Mouse (Mus musculus): Measurements from ENCODE around the gene Zfpl1. TPM values are rescaled to one million over a fixed set of nuclear protein-coding genes. Genes with fewer than 3 reads are reported as not detected.

The Zfpl1 gene
- polyA plus RNA-seq, 1 experiment from 2014 or later, result 77.7 TPM

- Histone ChIP-seq H3K4me1 (ENCODE audit: control insufficient read depth, insufficient read depth, low read length) (no peaks in the 10 kb centered on the region), H3K36me3 (ENCODE audit: control insufficient read depth, insufficient read depth, low read length) (no peaks in the 10 kb centered on the region), H3K27me3 (ENCODE audit: control insufficient read depth, insufficient read depth, low read length) (no peaks in the 10 kb centered on the region), H3K27ac (ENCODE audit: low read length) (no peak within 1 kb of the TSS), H3K4me2 (replicated peaks; ENCODE audit: low read depth, low read length) (no peak within 1 kb of the TSS), H3K4me3 (ENCODE audit: low read depth, low read length) (no peak within 1 kb of the TSS), H3K9me3 (ENCODE audit: control insufficient read depth, low read depth, low read length) (no peaks in the 10 kb centered on the region), H3K9ac (replicated peaks; ENCODE audit: low read depth, low read length) (no peak within 1 kb of the TSS)
- 86% methylated on average over 7 of the region's 7 CpGs for WGBS
- ATAC-seq (ENCODE audit: insufficient number of reproducible peaks, insufficient read depth, low FRiP score, low read depth), result no peak
These were observed 20.8 kb upstream of the Zfpl1 start, which contains the start of gene Naaladl1 for GRCm38 (mm10) chr19:6105586-6105985. Gene Naaladl1 (plus strand): TSS chr19:6105782.

DNA sequence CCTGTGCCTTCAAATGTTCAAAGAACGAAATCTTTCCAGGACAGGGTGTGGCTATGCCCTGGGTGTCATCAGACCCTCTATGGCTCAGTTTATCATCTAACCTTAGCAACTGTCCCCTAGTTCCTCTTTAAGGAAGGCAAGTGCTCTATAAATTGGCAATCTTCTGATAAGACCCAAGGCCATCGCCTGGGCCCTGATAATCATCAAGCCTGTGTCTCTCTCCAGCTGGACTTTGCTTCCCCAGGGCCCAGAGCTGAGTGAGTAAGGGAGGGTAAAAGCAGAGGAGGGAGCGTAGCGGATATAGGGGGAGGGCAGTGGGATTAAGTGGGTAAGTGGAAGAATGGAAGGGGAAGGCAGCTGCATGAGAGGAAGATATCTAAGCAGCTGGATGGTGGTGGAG, 19.7 kb upstream of the Zfpl1 start:
- no peaks in the 10 kb centered on the region for H3K36me3 ChIP-seq (ENCODE audit: control insufficient read depth, insufficient read depth, low read length)
- no peak for ATAC-seq (ENCODE audit: insufficient number of reproducible peaks, insufficient read depth, low FRiP score, low read depth)
- H3K27ac ChIP-seq (ENCODE audit: low read length), result no peak overlapping the region
- H3K4me2 ChIP-seq (replicated peaks; ENCODE audit: low read depth, low read length), result no peak overlapping the region
- 68% methylated on average over 4 of the region's 4 CpGs for WGBS
- H3K9me3 ChIP-seq (ENCODE audit: control insufficient read depth, low read depth, low read length), result no peaks in the 10 kb centered on the region
- H3K9ac ChIP-seq (replicated peaks; ENCODE audit: low read depth, low read length), result no peak overlapping the region
- no peaks in the 10 kb centered on the region for H3K27me3 ChIP-seq (ENCODE audit: control insufficient read depth, insufficient read depth, low read length)
- H3K4me1 ChIP-seq (ENCODE audit: control insufficient read depth, insufficient read depth, low read length), result no peaks in the 10 kb centered on the region
- H3K4me3 ChIP-seq (ENCODE audit: low read depth, low read length), result no peak overlapping the region

GRCm38 (mm10) chr19:6102169-6102853, 17.6 kb upstream of the Zfpl1 start:
- Histone ChIP-seq H3K4me2 (replicated peaks; ENCODE audit: low read depth, low read length) (no peak overlapping the region), H3K4me3 (ENCODE audit: low read depth, low read length) (no peak overlapping the region), H3K27ac (ENCODE audit: low read length) (no peak overlapping the region), H3K9me3 (ENCODE audit: control insufficient read depth, low read depth, low read length) (no peaks in the 10 kb centered on the region), H3K9ac (replicated peaks; ENCODE audit: low read depth, low read length) (no peak overlapping the region), H3K27me3 (ENCODE audit: control insufficient read depth, insufficient read depth, low read length) (no peaks in the 10 kb centered on the region), H3K36me3 (ENCODE audit: control insufficient read depth, insufficient read depth, low read length) (no peaks in the 10 kb centered on the region; the same call in 1 of the 2 replicates), H3K4me1 (ENCODE audit: control insufficient read depth, insufficient read depth, low read length) (no peaks in the 10 kb centered on the region)
- ATAC-seq (ENCODE audit: insufficient number of reproducible peaks, insufficient read depth, low FRiP score, low read depth), result no peak
- 77% methylated on average over 6 of the region's 6 CpGs for WGBS

- WGBS, result 54% methylated on average over 6 of the region's 6 CpGs
- H3K4me1 ChIP-seq (ENCODE audit: control insufficient read depth, insufficient read depth, low read length), result no peaks in the 10 kb centered on the region
These were observed 16.4 kb upstream of the Zfpl1 start for GRCm38 (mm10) chr19:6101186-6101585.

GRCm38 (mm10) chr19:6097847-6098246, 13.1 kb upstream of the Zfpl1 start:
- H3K4me2 ChIP-seq (replicated peaks; ENCODE audit: low read depth, low read length), result no peak overlapping the region
- no peak overlapping the region for H3K4me3 ChIP-seq (ENCODE audit: low read depth, low read length)
- no peaks in the 10 kb centered on the region for H3K4me1 ChIP-seq (ENCODE audit: control insufficient read depth, insufficient read depth, low read length)
- no peak overlapping the region for H3K27ac ChIP-seq (ENCODE audit: low read length)
- no peak overlapping the region for H3K9ac ChIP-seq (replicated peaks; ENCODE audit: low read depth, low read length)
- ATAC-seq (ENCODE audit: insufficient number of reproducible peaks, insufficient read depth, low FRiP score, low read depth), result no peak
- no peaks in the 10 kb centered on the region for H3K27me3 ChIP-seq (ENCODE audit: control insufficient read depth, insufficient read depth, low read length)
- no peaks in the 10 kb centered on the region for H3K9me3 ChIP-seq (ENCODE audit: control insufficient read depth, low read depth, low read length)
- 82% methylated on average over 3 of the region's 3 CpGs for WGBS
- peaks cover 4% of the 10 kb centered on the region; the same call in 1 of the 2 replicates for H3K36me3 ChIP-seq (ENCODE audit: control insufficient read depth, insufficient read depth, low read length)

More at GRCm38 (mm10) chr19:6101186-6101585, 16.4 kb upstream of the Zfpl1 start:
- Histone ChIP-seq H3K27me3 (ENCODE audit: control insufficient read depth, insufficient read depth, low read length) (no peaks in the 10 kb centered on the region), H3K9ac (replicated peaks; ENCODE audit: low read depth, low read length) (no peak overlapping the region), H3K36me3 (ENCODE audit: control insufficient read depth, insufficient read depth, low read length) (no peaks in the 10 kb centered on the region; the same call in 1 of the 2 replicates), H3K27ac (ENCODE audit: low read length) (no peak overlapping the region), H3K9me3 (ENCODE audit: control insufficient read depth, low read depth, low read length) (no peaks in the 10 kb centered on the region), H3K4me2 (replicated peaks; ENCODE audit: low read depth, low read length) (no peak overlapping the region), H3K4me3 (ENCODE audit: low read depth, low read length) (no peak overlapping the region)
- ATAC-seq (ENCODE audit: insufficient number of reproducible peaks, insufficient read depth, low FRiP score, low read depth), result no peak

GRCm38 (mm10) chr19:6094119-6094518, 9.4 kb upstream of the Zfpl1 start, which contains the start of gene AC131692.1:
Gene AC131692.1 (plus strand): TSS chr19:6094419.
- WGBS, result 81% methylated on average over 7 of the region's 7 CpGs

GRCm38 (mm10) chr19:6088841-6089240, 4.1 kb upstream of the Zfpl1 start:
- no peak for ATAC-seq (ENCODE audit: insufficient number of reproducible peaks, insufficient read depth, low FRiP score, low read depth)
- WGBS, result 92% methylated on average over 13 of the region's 13 CpGs
- no peak overlapping the region for H3K9ac ChIP-seq (replicated peaks; ENCODE audit: low read depth, low read length)
- H3K27ac ChIP-seq (ENCODE audit: low read length), result no peak overlapping the region
- no peaks in the 10 kb centered on the region for H3K27me3 ChIP-seq (ENCODE audit: control insufficient read depth, insufficient read depth, low read length)
- H3K36me3 ChIP-seq (ENCODE audit: control insufficient read depth, insufficient read depth, low read length), result peaks cover 35% of the 10 kb centered on the region
- H3K4me3 ChIP-seq (ENCODE audit: low read depth, low read length), result no peak overlapping the region
- no peak overlapping the region for H3K4me2 ChIP-seq (replicated peaks; ENCODE audit: low read depth, low read length)
- H3K4me1 ChIP-seq (ENCODE audit: control insufficient read depth, insufficient read depth, low read length), result peaks cover 7% of the 10 kb centered on the region
- H3K9me3 ChIP-seq (ENCODE audit: control insufficient read depth, low read depth, low read length), result no peaks in the 10 kb centered on the region

More at GRCm38 (mm10) chr19:6094119-6094518, 9.4 kb upstream of the Zfpl1 start, which contains the start of gene AC131692.1:
- no peak within 1 kb of the TSS for H3K9ac ChIP-seq (replicated peaks; ENCODE audit: low read depth, low read length)
- no peak within 1 kb of the TSS for H3K27ac ChIP-seq (ENCODE audit: low read length)
- H3K36me3 ChIP-seq (ENCODE audit: control insufficient read depth, insufficient read depth, low read length), result peaks cover 27% of the 10 kb centered on the region
- no peak within 1 kb of the TSS for H3K4me2 ChIP-seq (replicated peaks; ENCODE audit: low read depth, low read length)
- H3K4me1 ChIP-seq (ENCODE audit: control insufficient read depth, insufficient read depth, low read length), result no peaks in the 10 kb centered on the region
- H3K4me3 ChIP-seq (ENCODE audit: low read depth, low read length), result no peak within 1 kb of the TSS
- no peaks in the 10 kb centered on the region for H3K9me3 ChIP-seq (ENCODE audit: control insufficient read depth, low read depth, low read length)
- ATAC-seq (ENCODE audit: insufficient number of reproducible peaks, insufficient read depth, low FRiP score, low read depth), result no peak
- H3K27me3 ChIP-seq (ENCODE audit: control insufficient read depth, insufficient read depth, low read length), result no peaks in the 10 kb centered on the region

DNA sequence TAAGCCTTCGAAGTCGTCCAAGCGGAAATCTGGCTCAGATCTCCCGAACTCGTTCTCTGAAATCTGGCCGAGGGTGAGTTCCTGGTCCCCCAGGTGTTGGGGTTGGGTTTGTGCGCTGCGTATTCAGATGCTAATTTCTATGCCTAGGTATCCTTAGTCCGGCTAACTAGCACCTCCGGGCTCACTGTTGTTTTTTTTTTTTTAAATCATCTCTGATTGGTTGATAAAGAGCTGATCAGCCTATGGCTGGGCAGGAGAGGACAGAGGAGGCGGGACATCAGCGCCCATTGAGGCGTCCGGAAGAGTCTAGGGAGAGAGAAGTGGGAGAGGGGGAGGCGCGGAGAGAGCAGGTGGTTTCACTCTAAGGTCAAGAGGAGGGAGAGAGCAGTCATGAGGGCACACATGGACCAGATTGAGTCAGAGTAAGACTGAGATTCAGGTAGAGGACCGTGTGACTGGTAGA, 692 bp upstream of the Zfpl1 start:
- peak; percentile 79; the same call in 1 of the 2 replicates for ATAC-seq (ENCODE audit: insufficient number of reproducible peaks, insufficient read depth, low FRiP score, low read depth)
- Histone ChIP-seq H3K9ac (replicated peaks; ENCODE audit: low read depth, low read length) (no peak overlapping the region; the same call in 1 of the 2 replicates), H3K27me3 (ENCODE audit: control insufficient read depth, insufficient read depth, low read length) (no peaks in the 10 kb centered on the region), H3K9me3 (ENCODE audit: control insufficient read depth, low read depth, low read length) (no peaks in the 10 kb centered on the region), H3K36me3 (ENCODE audit: control insufficient read depth, insufficient read depth, low read length) (peaks cover 36% of the 10 kb centered on the region), H3K27ac (ENCODE audit: low read length) (peak overlapping the region; percentile 34; the same call in 1 of the 2 replicates), H3K4me2 (replicated peaks; ENCODE audit: low read depth, low read length) (peak overlapping the region; percentile 54), H3K4me1 (ENCODE audit: control insufficient read depth, insufficient read depth, low read length) (peaks cover 11% of the 10 kb centered on the region), H3K4me3 (ENCODE audit: low read depth, low read length) (peak overlapping the region; percentile 60)
- WGBS, result under 1% methylated on average over 17 of the region's 17 CpGs

Measured in stomach, embryonic 14.5 days (tissue).